Mouse (Mus musculus): Measurements from ENCODE around the gene Dnajc14.
A peak's percentile ranks its signal among the peaks of the same experiment; 100 is the strongest.

The Dnajc14 gene

GRCm38 (mm10) chr10:128803771-128804270 is at the start of gene Dnajc14:
Gene Dnajc14, plus strand, starts transcription at chr10:128804062.
- DNase-seq, result peak; percentile 34

GRCm38 (mm10) chr10:128772895-128773294 is 31.0 kb upstream of the Dnajc14 start:
- no peak for DNase-seq

GRCm38 (mm10) chr10:128773685-128774084 is 30.2 kb upstream of the Dnajc14 start:
- no peak for DNase-seq

- DNase-seq, result no peak
Measured at GRCm38 (mm10) chr10:128778441-128778840, 25.4 kb upstream of the Dnajc14 start.

- no peak for DNase-seq
Measured at GRCm38 (mm10) chr10:128779011-128779795, 24.7 kb upstream of the Dnajc14 start.

- DNase-seq, result no peak
Measured at GRCm38 (mm10) chr10:128780200-128780599, 23.7 kb upstream of the Dnajc14 start.

GRCm38 (mm10) chr10:128790398-128791124 is 13.3 kb upstream of the Dnajc14 start, which contains the start of gene Mmp19:
Gene Mmp19, plus strand, starts transcription at chr10:128790910.
- DNase-seq, result no peak

GRCm38 (mm10) chr10:128792041-128792440 is 11.8 kb upstream of the Dnajc14 start:
- no peak for DNase-seq

- no peak for DNase-seq
Measured at GRCm38 (mm10) chr10:128793258-128793657, 10.6 kb upstream of the Dnajc14 start.

GRCm38 (mm10) chr10:128794391-128794790 is 9.5 kb upstream of the Dnajc14 start:
- DNase-seq, result no peak

- DNase-seq, result no peak
Measured at GRCm38 (mm10) chr10:128795581-128795980, 8.3 kb upstream of the Dnajc14 start.

GRCm38 (mm10) chr10:128798676-128799075 is 5.2 kb upstream of the Dnajc14 start:
- DNase-seq, result no peak

- DNase-seq, result peak; percentile 14
Measured at GRCm38 (mm10) chr10:128801981-128802495, 1.8 kb upstream of the Dnajc14 start.

- peak; percentile 11 for DNase-seq
Measured at GRCm38 (mm10) chr10:128802956-128803355, 906 bp upstream of the Dnajc14 start.

- no peak for DNase-seq
Measured at GRCm38 (mm10) chr10:128803361-128803760, 501 bp upstream of the Dnajc14 start.

- DNase-seq, result peak; percentile 70
Measured at GRCm38 (mm10) chr10:128804271-128805091, 619 bp downstream of the Dnajc14 start, which contains the start of gene Tmem198b. Gene Tmem198b, minus strand, starts transcription at chr10:128804370.

GRCm38 (mm10) chr10:128805092-128806000 is 1.5 kb downstream of the Dnajc14 start:
- peak; percentile 96 for DNase-seq

GRCm38 (mm10) chr10:128806086-128806485 is 2.2 kb downstream of the Dnajc14 start:
- peak; percentile 40 for DNase-seq

- no peak for DNase-seq
Measured at GRCm38 (mm10) chr10:128807018-128807417, 3.2 kb downstream of the Dnajc14 start.

- DNase-seq, result no peak
Measured at GRCm38 (mm10) chr10:128817033-128817432, 13.2 kb downstream of the Dnajc14 start, which contains the start of gene Sarnp. Gene Sarnp, plus strand, starts transcription at chr10:128817333.

- DNase-seq, result no peak
Measured at GRCm38 (mm10) chr10:128820217-128820616, 16.4 kb downstream of the Dnajc14 start.

All from thymus, postnatal 4 days (tissue).